In the genomic region with DNA sequence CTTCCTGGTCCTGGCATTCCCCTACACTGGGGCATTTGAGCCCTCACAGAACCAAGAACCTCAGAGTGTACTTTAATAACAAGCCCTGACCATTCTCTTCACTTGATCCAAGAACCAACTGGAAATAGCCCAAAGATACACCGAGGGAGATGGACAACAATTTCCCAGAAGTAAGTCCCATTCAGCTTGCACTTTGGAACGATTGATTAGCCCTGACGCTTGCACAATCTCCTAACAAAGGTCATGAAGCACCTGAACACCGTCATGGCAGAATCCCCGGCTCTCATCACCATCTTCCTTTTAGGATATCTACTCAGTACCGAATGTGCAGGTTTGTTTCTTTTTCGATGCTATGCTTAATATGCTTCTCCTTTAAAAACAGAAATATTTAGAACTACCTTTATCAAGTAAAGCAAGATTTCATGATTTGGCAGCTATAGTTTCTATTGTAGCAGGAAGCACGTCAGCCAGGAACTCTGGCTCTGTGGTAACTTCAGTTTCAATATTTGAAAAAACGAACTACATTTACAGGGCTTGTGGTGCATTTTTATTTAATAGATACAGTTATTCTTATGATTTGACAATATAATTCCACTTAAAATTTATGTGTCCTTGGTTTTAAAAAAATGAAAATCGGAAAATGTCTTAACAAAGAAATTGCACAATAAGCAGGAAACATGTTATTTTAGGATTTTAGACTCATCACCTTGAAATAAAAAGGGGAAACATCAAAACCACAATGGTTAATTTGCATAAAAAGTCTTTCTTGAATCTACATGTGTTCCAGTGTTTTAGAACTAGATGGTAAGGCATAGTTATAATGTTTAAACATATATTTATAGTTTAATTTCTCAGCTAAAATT, we compare ENCODE assay signal across 38 mouse cellular contexts. TPM values are rescaled to one million over a fixed set of nuclear protein-coding genes. Genes with fewer than 3 reads are reported as not detected.
DNase-seq lines count a peak whose midpoint lies in the region; ATAC-seq lines count a peak whose summit lies in the region.
"Had no signal": no experiment of that assay in that cellular context is flagged by ENCODE, and none has a peak within 500 bp of the region (broad histone marks: within the 10 kb centered on the region; RNA-seq: fewer than 3 reads in every experiment).

A gene (plus strand): TSS at position 244 of the 863 bp plus-strand sequence.

- 47% methylated on average over 10 of the region's 10 CpGs for WGBS in liver, embryonic 16.5 days (ENCODE audit: insufficient replicate concordance)
- WGBS in liver, embryonic 11.5 days: 71% methylated on average over 10 of the region's 10 CpGs

- H3K9ac ChIP-seq in liver, embryonic 16.5 days (ENCODE audit: low read depth, low read length): no peak within 1 kb of the TSS
- H3K9ac ChIP-seq in liver, embryonic 11.5 days (ENCODE audit: low read depth, low read length): no peak within 1 kb of the TSS
- H3K9ac ChIP-seq: forebrain, postnatal 0 days; heart, embryonic 15.5 days; hindbrain, embryonic 12.5 days; liver, embryonic 13.5 days; lung, embryonic 14.5 days; midbrain, embryonic 12.5 days had no signal

- DNase-seq in liver, embryonic 11.5 days (ENCODE audit: low spot score): no peak
- DNase-seq in B cell, adult 2 months: peak; percentile 16 to 30
- DNase-seq in natural killer cell, adult 2 months (ENCODE audit: low spot score in 2 of 2): no peak
- no peak for DNase-seq in kidney, adult 9 months
- DNase-seq in heart, adult 8-10 months (ENCODE audit: low spot score): no peak
- DNase-seq: cerebellum, adult 8-10 months; cerebellum, postnatal 25 days; forebrain, postnatal 0 days; kidney, adult 8-10 months; kidney, postnatal 10 days; layer of hippocampus, adult 9-11 months; liver, embryonic 13.5 days; lung, embryonic 14.5 days; lung, postnatal 14 days; retina, postnatal 1 day; right cerebral cortex, postnatal 14 days; thymus, postnatal 4 days had no signal

- peak; percentile 54; the same call in 1 of the 2 replicates for ATAC-seq in liver, embryonic 16.5 days (ENCODE audit: low read depth)
- no peak for ATAC-seq in liver, embryonic 11.5 days (replicated peaks; ENCODE audit: low FRiP score)
- peak; percentile 62 for ATAC-seq in granulocyte monocyte progenitor cell, adult 5-6 weeks (replicated peaks; ENCODE audit: poor library complexity, severe bottlenecking)
- peak; percentile 70 for ATAC-seq in megakaryocyte progenitor cell, adult 5-6 weeks (replicated peaks; ENCODE audit: poor library complexity)
- ATAC-seq: forebrain, postnatal 0 days; hindbrain, postnatal 0 days; intestine, embryonic 16.5 days; Patski had no signal

- no peaks in the 10 kb centered on the region for H3K36me3 ChIP-seq in liver, embryonic 16.5 days (ENCODE audit: control insufficient read depth, insufficient read depth)
- no peaks in the 10 kb centered on the region for H3K36me3 ChIP-seq in liver, embryonic 11.5 days (ENCODE audit: control insufficient read depth, insufficient read depth, low read length)
- H3K36me3 ChIP-seq: heart, embryonic 10.5 days; heart, embryonic 15.5 days; hindbrain, embryonic 12.5 days; liver, embryonic 13.5 days; midbrain, embryonic 12.5 days had no signal

- H3K27ac ChIP-seq in liver, embryonic 16.5 days (ENCODE audit: low read length): no peak within 1 kb of the TSS
- H3K27ac ChIP-seq in liver, embryonic 11.5 days (ENCODE audit: low read depth, low read length): no peak within 1 kb of the TSS
- H3K27ac ChIP-seq: heart, embryonic 10.5 days; heart, embryonic 15.5 days; hindbrain, embryonic 12.5 days; hindbrain, postnatal 0 days; liver, embryonic 13.5 days; midbrain, embryonic 12.5 days had no signal

- no peaks in the 10 kb centered on the region for H3K4me1 ChIP-seq in liver, embryonic 16.5 days (ENCODE audit: control insufficient read depth, low read depth, low read length)
- no peaks in the 10 kb centered on the region for H3K4me1 ChIP-seq in liver, embryonic 11.5 days (replicated peaks; ENCODE audit: control insufficient read depth, insufficient read depth, low read length)
- H3K4me1 ChIP-seq: heart, embryonic 10.5 days; heart, embryonic 15.5 days; hindbrain, embryonic 12.5 days; liver, embryonic 13.5 days; megakaryocyte, embryonic 14.5 days; midbrain, embryonic 12.5 days had no signal

- no peak within 1 kb of the TSS for H3K4me3 ChIP-seq in liver, embryonic 16.5 days (ENCODE audit: low read depth, low read length)
- H3K4me3 ChIP-seq in liver, embryonic 11.5 days (ENCODE audit: low read depth, low read length): no peak within 1 kb of the TSS
- H3K4me3 ChIP-seq: erythroblast, embryonic 14.5 days; heart, embryonic 10.5 days; heart, embryonic 15.5 days; hindbrain, embryonic 12.5 days; liver, embryonic 13.5 days; megakaryocyte, embryonic 14.5 days; midbrain, embryonic 12.5 days had no signal

- H3K27me3 ChIP-seq in liver, embryonic 16.5 days (ENCODE audit: control insufficient read depth, insufficient read depth, low read depth, low read length): no peaks in the 10 kb centered on the region
- H3K27me3 ChIP-seq in liver, embryonic 11.5 days (replicated peaks; ENCODE audit: control insufficient read depth, insufficient read depth, low read length): no peaks in the 10 kb centered on the region
- H3K27me3 ChIP-seq: heart, embryonic 15.5 days; hindbrain, embryonic 12.5 days; liver, embryonic 13.5 days; megakaryocyte, embryonic 14.5 days; midbrain, embryonic 12.5 days had no signal

- H3K4me2 ChIP-seq in liver, embryonic 16.5 days (ENCODE audit: low read depth, low read length): 0 out of 2 replicates have a peak within 1 kb of the TSS, but pooled peaks have one; percentile 13
- no peak within 1 kb of the TSS for H3K4me2 ChIP-seq in liver, embryonic 11.5 days
- H3K4me2 ChIP-seq: heart, embryonic 15.5 days; hindbrain, embryonic 12.5 days; liver, embryonic 13.5 days; lung, embryonic 14.5 days; midbrain, embryonic 12.5 days had no signal

- no peaks in the 10 kb centered on the region for H3K9me3 ChIP-seq in liver, embryonic 16.5 days (replicated peaks; ENCODE audit: control insufficient read depth, low read length)
- no peaks in the 10 kb centered on the region for H3K9me3 ChIP-seq in liver, embryonic 11.5 days (ENCODE audit: control insufficient read depth, low read length)
- H3K9me3 ChIP-seq: heart, embryonic 10.5 days; heart, embryonic 15.5 days; hindbrain, embryonic 12.5 days; liver, embryonic 13.5 days; megakaryocyte, embryonic 14.5 days; midbrain, embryonic 12.5 days had no signal

RNA-seq across cellular contexts. Expression of the gene that starts here (rescaled TPM):
- polyA plus RNA-seq in liver, embryonic 16.5 days (2015; fragmentation: Nextera tagmentation; extraction: Ambion mirVana): 4.2 and 4.4 TPM in 2 replicates
- polyA plus RNA-seq in liver, embryonic 11.5 days (2014; fragmentation: Nextera tagmentation; extraction: Ambion mirVana): 0.29 and 0.30 TPM in 2 replicates
- not detected in 2 replicates for total RNA-seq in granulocyte monocyte progenitor cell, adult 5-6 weeks (2014; fragmentation: Nextera tagmentation)
- 0.09 TPM in 1 of 2 replicates, not detected in the other for total RNA-seq in granulocyte monocyte progenitor cell, adult 5-6 weeks (2017)
- not detected in 2 replicates for total RNA-seq in megakaryocyte progenitor cell, adult 5-6 weeks (2015)
- not detected in 2 replicates for total RNA-seq in megakaryocyte progenitor cell, adult 5-6 weeks (2017)
- total RNA-seq in heart, adult 8-10 months (2022): not detected
- total RNA-seq: forebrain, postnatal 0 days; gastrocnemius, adult 8-10 months; heart, postnatal 25 days; hindbrain, postnatal 0 days; MEL; midbrain, postnatal 0 days had no signal
- polyA plus RNA-seq: erythroblast, embryonic 14.5 days; forebrain, embryonic 11.5 days; gonadal fat pad, adult 2 months; heart, embryonic 10.5 days; heart, embryonic 15.5 days; hindbrain, embryonic 12.5 days; hindbrain, postnatal 0 days; limb, embryonic 11.5 days; lung, embryonic 14.5 days; midbrain, embryonic 12.5 days; midbrain, postnatal 0 days; neural tube, embryonic 14.5 days; Patski; thymus, postnatal 0 days had no signal

Comparison
In these comparisons a context has a peak if more than half of its experiments do, and no peak if none do; other contexts are left out.
1. Peak in ATAC-seq in granulocyte monocyte progenitor cell, adult 5-6 weeks; RNA of the gene not detected or under 1 TPM.
2. Peak in ATAC-seq in megakaryocyte progenitor cell, adult 5-6 weeks; RNA of the gene not detected or under 1 TPM.
3. DNase-seq: peak in B cell, adult 2 months (2 of 2); none in liver, embryonic 11.5 days (single experiment), natural killer cell, adult 2 months (0 of 2), kidney, adult 9 months (single experiment) and heart, adult 8-10 months (single experiment).